Mouse (Mus musculus) hindbrain, embryonic 16.5 days (tissue): Measurements from ENCODE around the gene Rbp3. TPM values are rescaled to one million over a fixed set of nuclear protein-coding genes. Genes with fewer than 3 reads are reported as not detected.

Experiments
- ATAC-seq: fragments of 200-750 bp; cut with Nextera tagmentation; 2 replicates; pipeline ENCODE4 v1.8.0; 2017; ENCODE audit warnings: moderate TSS enrichment, moderate library complexity
- H3K27ac ChIP-seq: fragments of 300-500 bp; sonication (generic); 2 replicates; pipeline ENCODE4 v1.5.1; 2014; ENCODE audit warnings: low read depth, mild to moderate bottlenecking, control low read depth, low read length, moderate library complexity
- H3K27me3 ChIP-seq: fragments of 300-500 bp; sonication (generic); replicated peaks from 2 replicates; pipeline ENCODE4 v1.6.1; 2014; ENCODE audit warnings: low read length; ENCODE audit not compliant: control insufficient read depth, insufficient read depth
- H3K36me3 ChIP-seq: fragments of 300-500 bp; sonication (generic); 2 replicates; pipeline ENCODE4 v1.6.1; 2014; ENCODE audit warnings: mild to moderate bottlenecking, low read length, moderate library complexity, mixed read lengths; ENCODE audit not compliant: control insufficient read depth, insufficient read depth
- H3K4me1 ChIP-seq: fragments of 300-500 bp; sonication (generic); 2 replicates; pipeline ENCODE4 v1.6.1; 2014; ENCODE audit warnings: low read depth, low read length; ENCODE audit not compliant: control insufficient read depth, insufficient read depth
- H3K4me2 ChIP-seq: fragments of 300-500 bp; sonication (generic); 2 replicates; pipeline ENCODE4 v1.6.1; 2014; ENCODE audit warnings: mild to moderate bottlenecking, low read length, control low read depth, moderate library complexity
- H3K4me3 ChIP-seq: fragments of 300-500 bp; sonication (generic); 2 replicates; pipeline ENCODE4 v1.5.1; 2014; ENCODE audit warnings: mild to moderate bottlenecking, low read length, control low read depth, moderate library complexity
- H3K9ac ChIP-seq: fragments of 300-500 bp; sonication (generic); 2 replicates; pipeline ENCODE4 v1.6.1; 2014; ENCODE audit warnings: low read depth, mild to moderate bottlenecking, control low read depth, low read length, moderate library complexity
- H3K9me3 ChIP-seq: fragments of 300-500 bp; sonication (generic); 2 replicates; pipeline ENCODE4 v1.6.1; 2014; ENCODE audit warnings: mild to moderate bottlenecking, low read length, moderate library complexity; ENCODE audit not compliant: control insufficient read depth
- WGBS: fragments of 180-500 bp; shearing (Covaris S2); extraction: QIAGEN DNeasy Blood & Tissue Kit; methylation state at CpG from one replicate; pipeline ENCODE4 v1.1.7; 2014; 5-methylcytosine and 5-hydroxymethylcytosine counted together
- polyA plus RNA-seq: library from polyadenylated mRNA; unstranded; fragments of >200 nt; fragmentation: Nextera tagmentation; extraction: Ambion mirVana; gene quantifications from 2 replicates; pipeline ENCODE4 v1.2.1, GENCODE M21; 2015

Gene Rbp3
- polyA plus RNA-seq, 1 experiment from 2014 or later, result 0.16 TPM

GRCm38 (mm10) chr14:33993051-33993450, 39.2 kb downstream of the Rbp3 start:
- no peak overlapping the region for H3K4me2 ChIP-seq
- H3K36me3 ChIP-seq, result no peaks in the 10 kb centered on the region
- no peak for ATAC-seq
- no peak overlapping the region for H3K9ac ChIP-seq
- H3K4me3 ChIP-seq, result no peak overlapping the region
- no peaks in the 10 kb centered on the region for H3K4me1 ChIP-seq
- 93% methylated on average over 9 of the region's 9 CpGs for WGBS
- no peaks in the 10 kb centered on the region for H3K27me3 ChIP-seq
- no peak overlapping the region for H3K27ac ChIP-seq
- H3K9me3 ChIP-seq, result no peaks in the 10 kb centered on the region

DNA sequence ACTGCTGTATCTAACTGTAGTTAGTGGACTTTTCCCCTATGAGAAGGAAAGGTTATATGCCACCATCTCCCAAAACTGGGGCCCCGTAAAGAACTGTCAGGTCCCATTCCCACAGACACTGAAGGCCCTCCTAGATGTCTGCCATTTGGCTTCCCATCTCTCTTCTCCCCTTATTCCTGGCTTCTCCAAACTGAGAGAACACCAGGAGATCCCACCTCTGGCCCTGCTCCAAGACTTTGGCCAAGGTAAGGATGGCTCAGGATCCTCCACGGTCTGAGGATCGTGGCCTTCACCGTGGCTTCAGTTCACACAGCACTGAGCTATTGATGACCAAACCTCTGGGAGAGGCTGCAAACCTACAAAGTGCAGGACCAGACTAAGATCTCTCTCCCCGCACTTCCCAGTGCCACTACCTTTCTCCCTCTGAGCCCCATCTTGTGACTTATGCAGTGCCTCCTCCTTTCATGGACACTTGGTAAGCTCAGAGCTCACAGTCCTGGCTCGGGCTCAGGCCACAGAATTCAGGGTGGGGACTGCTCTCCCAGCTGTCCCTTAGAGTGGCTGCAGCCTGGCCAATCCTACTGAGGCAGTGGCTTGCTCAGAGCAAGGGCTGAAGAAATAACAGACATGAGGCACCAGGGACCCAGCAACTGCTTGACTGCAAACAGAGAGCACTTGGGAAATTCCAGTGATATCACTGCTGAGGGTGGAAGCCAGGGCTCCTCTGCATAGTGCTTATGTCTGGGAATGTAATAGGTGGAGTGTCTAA, 39.9 kb downstream of the Rbp3 start:
- ATAC-seq, result no peak
- Histone ChIP-seq H3K4me1 (no peaks in the 10 kb centered on the region), H3K9ac (no peak overlapping the region), H3K36me3 (no peaks in the 10 kb centered on the region), H3K4me2 (no peak overlapping the region), H3K9me3 (no peaks in the 10 kb centered on the region), H3K27ac (no peak overlapping the region), H3K27me3 (no peaks in the 10 kb centered on the region), H3K4me3 (no peak overlapping the region)
- 88% methylated on average over 6 of the region's 6 CpGs for WGBS

GRCm38 (mm10) chr14:33997427-33997826, 43.6 kb downstream of the Rbp3 start:
- H3K9ac ChIP-seq, result no peak overlapping the region
- H3K4me1 ChIP-seq, result no peaks in the 10 kb centered on the region
- H3K27me3 ChIP-seq, result no peaks in the 10 kb centered on the region
- H3K9me3 ChIP-seq, result no peaks in the 10 kb centered on the region
- 77% methylated on average over 6 of the region's 6 CpGs for WGBS
- no peak overlapping the region for H3K27ac ChIP-seq
- H3K36me3 ChIP-seq, result no peaks in the 10 kb centered on the region
- no peak overlapping the region for H3K4me2 ChIP-seq
- no peak overlapping the region for H3K4me3 ChIP-seq
- ATAC-seq, result no peak

DNA sequence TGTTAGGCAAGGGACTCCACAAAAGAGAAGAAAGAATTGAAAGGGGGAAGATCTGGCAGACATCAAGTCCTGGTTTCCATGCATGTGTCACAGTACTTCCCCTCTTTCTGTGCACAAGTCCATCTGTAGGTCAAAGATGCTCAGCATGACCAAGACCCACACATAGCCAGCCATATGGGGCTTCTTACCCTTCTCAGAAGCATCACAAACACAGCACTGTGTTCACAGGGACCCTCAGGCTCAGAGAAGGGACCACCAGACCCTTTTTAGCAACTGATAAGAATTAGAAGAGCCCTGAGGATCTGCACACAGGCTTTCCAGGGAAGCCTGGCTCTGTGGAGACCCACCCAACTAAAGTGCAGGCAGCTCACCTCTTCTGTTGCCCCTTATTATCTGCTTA, 46.3 kb downstream of the Rbp3 start:
- Histone ChIP-seq H3K4me2 (no peak overlapping the region), H3K9ac (no peak overlapping the region), H3K4me3 (no peak overlapping the region), H3K27ac (no peak overlapping the region), H3K4me1 (no peaks in the 10 kb centered on the region), H3K36me3 (no peaks in the 10 kb centered on the region), H3K9me3 (no peaks in the 10 kb centered on the region), H3K27me3 (no peaks in the 10 kb centered on the region)
- no peak for ATAC-seq

DNA sequence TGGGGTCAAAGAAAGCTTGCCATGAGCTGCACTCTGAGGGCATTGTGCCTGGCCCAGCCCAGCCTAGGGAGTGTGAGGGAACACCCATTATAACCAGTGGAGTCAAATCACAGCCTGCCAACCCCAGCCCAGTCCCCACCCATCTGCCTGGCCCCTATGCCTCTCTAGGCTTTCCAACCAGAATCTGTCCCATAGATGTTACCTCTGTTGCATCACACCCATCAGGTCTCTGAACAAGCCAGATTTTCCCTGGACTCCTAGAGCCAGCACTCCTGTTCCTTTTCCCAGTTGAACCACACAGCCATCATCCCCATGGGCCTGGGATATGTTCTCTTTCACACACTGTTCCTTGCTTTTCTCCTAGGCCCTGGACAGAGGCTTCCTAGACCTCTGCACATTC, 47.6 kb downstream of the Rbp3 start:
- ATAC-seq, result no peak
- H3K4me2 ChIP-seq, result no peak overlapping the region
- H3K9ac ChIP-seq, result no peak overlapping the region
- H3K9me3 ChIP-seq, result no peaks in the 10 kb centered on the region
- H3K36me3 ChIP-seq, result no peaks in the 10 kb centered on the region
- H3K27me3 ChIP-seq, result no peaks in the 10 kb centered on the region
- H3K4me1 ChIP-seq, result no peaks in the 10 kb centered on the region
- no peak overlapping the region for H3K27ac ChIP-seq
- no peak overlapping the region for H3K4me3 ChIP-seq

DNA sequence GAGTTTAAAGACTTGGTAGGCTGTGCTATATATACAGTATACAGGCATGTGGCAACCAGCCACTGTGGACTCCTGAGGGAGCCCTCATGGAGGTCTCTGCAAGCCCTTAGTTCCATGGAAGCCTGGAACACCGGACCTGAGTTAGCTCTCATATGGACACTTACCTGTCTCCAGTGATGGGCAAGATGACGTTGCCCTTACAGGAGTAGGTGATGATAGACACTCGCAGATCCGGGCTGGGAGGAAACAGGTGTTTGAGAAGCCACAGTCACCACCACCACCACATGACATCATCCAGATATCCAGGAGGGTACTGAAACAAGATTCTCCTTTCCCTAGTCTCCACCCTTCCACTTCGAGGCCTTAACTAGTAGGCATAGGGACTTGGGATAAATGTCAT, 48.6 kb downstream of the Rbp3 start:
- no peak overlapping the region for H3K9ac ChIP-seq
- H3K36me3 ChIP-seq, result no peaks in the 10 kb centered on the region
- H3K4me3 ChIP-seq, result no peak overlapping the region
- ATAC-seq, result no peak
- H3K27me3 ChIP-seq, result no peaks in the 10 kb centered on the region
- no peak overlapping the region for H3K27ac ChIP-seq
- no peaks in the 10 kb centered on the region for H3K9me3 ChIP-seq
- H3K4me1 ChIP-seq, result no peaks in the 10 kb centered on the region
- H3K4me2 ChIP-seq, result no peak overlapping the region
- 87% methylated on average over 5 of the region's 5 CpGs for WGBS

Other genes with a start within 250 kb of the Rbp3 start
- 14.0 and 15.0 TPM in 2 replicates for gene Gdf10, start 30.4 kb upstream of the Rbp3 start, polyA plus RNA-seq
- gene Gdf2, start 13.0 kb upstream of the Rbp3 start, polyA plus RNA-seq, result 0.06 and 0.11 TPM in 2 replicates
- gene Zfp488, start 24.8 kb downstream of the Rbp3 start, polyA plus RNA-seq, result 1.5 and 1.6 TPM in 2 replicates
- gene Gm30083, start 61.2 kb downstream of the Rbp3 start, polyA plus RNA-seq, result not detected in 2 replicates
- gene Gm5460, start 62.8 kb downstream of the Rbp3 start, polyA plus RNA-seq, result not detected in 2 replicates
- not detected in 2 replicates for gene Antxrl, start 98.7 kb downstream of the Rbp3 start, polyA plus RNA-seq
- 0.24 and 0.27 TPM in 2 replicates for gene Anxa8, start 132.0 kb downstream of the Rbp3 start, polyA plus RNA-seq
- 0.30 TPM in 1 of 2 replicates, not detected in the other for gene A630023A22Rik, start 148.8 kb downstream of the Rbp3 start, polyA plus RNA-seq
- 0.30 and 0.31 TPM in 2 replicates for gene Npy4r, start 198.5 kb downstream of the Rbp3 start, polyA plus RNA-seq
- 5.1 and 6.1 TPM in 2 replicates for gene Gprin2, start 247.7 kb downstream of the Rbp3 start, polyA plus RNA-seq